In the genomic region with DNA sequence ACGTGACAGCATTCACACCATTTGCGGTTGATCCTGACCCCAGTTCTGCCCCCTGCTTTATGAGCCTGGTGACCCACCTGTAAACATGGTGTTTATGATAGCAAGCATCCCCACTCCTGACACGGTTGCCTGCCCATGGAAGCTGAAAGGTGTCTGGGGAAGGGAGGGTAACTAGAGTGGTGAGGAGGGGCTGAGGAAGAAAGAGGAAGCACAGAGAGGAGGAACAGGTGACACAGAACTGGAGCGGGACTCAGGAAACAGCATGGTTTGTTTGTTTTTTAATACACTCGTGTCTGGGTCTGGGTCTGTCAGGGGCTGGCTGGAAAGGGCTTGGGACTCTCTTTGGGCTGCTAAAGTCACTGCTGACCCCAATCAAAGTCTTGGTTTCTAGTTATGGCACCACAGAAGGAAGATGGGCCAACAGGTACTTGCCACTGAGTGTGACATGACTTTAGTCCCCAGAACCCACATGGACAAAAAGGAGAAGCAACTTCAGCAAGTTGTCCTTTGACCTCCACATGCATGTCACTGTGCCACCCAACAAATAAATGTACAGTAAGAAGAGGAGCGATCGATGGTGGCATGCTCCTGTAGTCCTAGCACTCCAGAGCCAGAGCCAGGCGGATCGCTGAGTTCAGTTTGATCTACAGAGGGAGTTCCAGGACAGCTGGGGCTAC, we compare ENCODE assay signal across 24 mouse cellular contexts. TPM values are rescaled to one million over a fixed set of nuclear protein-coding genes. Genes with fewer than 3 reads are reported as not detected.
DNase-seq lines count a peak whose midpoint lies in the region; ATAC-seq and TF ChIP-seq lines count a peak whose summit lies in the region.
"Had no signal": no experiment of that assay in that cellular context is flagged by ENCODE, and none has a peak within 500 bp of the region (broad histone marks: within the 10 kb centered on the region; RNA-seq: fewer than 3 reads in every experiment).

No protein-coding gene starts in this region.

- no peaks in the 10 kb centered on the region for H3K36me3 ChIP-seq in CH12.LX (replicated peaks in 1 of 2; ENCODE audit: control insufficient read depth in 1 of 2, insufficient read depth in 1 of 2, low read length in 1 of 2)
- no peaks in the 10 kb centered on the region for H3K36me3 ChIP-seq in megakaryocyte, embryonic 14.5 days (replicated peaks; ENCODE audit: low read length)
- H3K36me3 ChIP-seq in forebrain, embryonic 15.5 days: no peaks in the 10 kb centered on the region
- H3K36me3 ChIP-seq: heart, embryonic 13.5 days; hindbrain, embryonic 12.5 days; midbrain, embryonic 15.5 days; neural tube, embryonic 13.5 days had no signal

- no peak overlapping the region for H3K27ac ChIP-seq in CH12.LX (ENCODE audit: insufficient read depth, low read depth)
- no peak overlapping the region for H3K27ac ChIP-seq in forebrain, embryonic 15.5 days (replicated peaks)
- H3K27ac ChIP-seq: heart, embryonic 13.5 days; hindbrain, embryonic 12.5 days; left cerebral cortex, adult 2 months; midbrain, embryonic 15.5 days; neural tube, embryonic 13.5 days had no signal

- no peak for TF ChIP-seq POLR2A in CH12.LX (IDR thresholded peaks at IDR 0.05; ENCODE audit: low read depth, low read length)

- no peaks in the 10 kb centered on the region for H3K27me3 ChIP-seq in CH12.LX (replicated peaks)
- peaks cover 8% of the 10 kb centered on the region for H3K27me3 ChIP-seq in megakaryocyte, embryonic 14.5 days (replicated peaks)
- H3K27me3 ChIP-seq in forebrain, embryonic 15.5 days: no peaks in the 10 kb centered on the region
- H3K27me3 ChIP-seq: heart, embryonic 13.5 days; hindbrain, embryonic 12.5 days; midbrain, embryonic 15.5 days; neural tube, embryonic 13.5 days had no signal

- in situ Hi-C loops in CH12.LX (cut with MboI; ENCODE audit: low pct_ligation_motif_present, low pct_unique_long_range_greater_than_20kb, low sequenced_read_pairs): no loop called here

- no peaks in the 10 kb centered on the region for H3K79me2 ChIP-seq in CH12.LX (replicated peaks; ENCODE audit: control insufficient read depth, extremely low read depth, insufficient read depth, poor library complexity, severe bottlenecking)

- DNase-seq in A20 (ENCODE audit: low read depth, low spot score) (peak; percentile 92), CH12.LX (ENCODE audit: extremely low read depth) (no peak)
- DNase-seq in embryo, embryonic 10 days (ENCODE audit: low spot score): no peak
- no peak for DNase-seq in kidney, postnatal 25 days
- DNase-seq: adrenal gland, postnatal 25 days; cerebellum, adult 11 months; cerebellum, adult 9-11 months; gastrocnemius, postnatal 10 days; heart, adult 18-20 months; heart, postnatal 14 days; kidney, adult 18-20 months; layer of hippocampus, adult 9-11 months; left cerebral cortex, postnatal 4 days had no signal

- peak; percentile 29 for ATAC-seq in granulocyte monocyte progenitor cell, adult 5-6 weeks (replicated peaks; ENCODE audit: poor library complexity, severe bottlenecking)
- no peak for ATAC-seq in forebrain, embryonic 15.5 days (replicated peaks)
- ATAC-seq: inflammation-experienced regulatory T-cells, adult 6 months; midbrain, embryonic 15.5 days had no signal

- no peak for TF ChIP-seq RAD21 in CH12.LX (IDR thresholded peaks at IDR 0.05; ENCODE audit: low read depth, low read length)

- peaks cover 23 to 53% of the 10 kb centered on the region in 2 experiments for H3K4me1 ChIP-seq in CH12.LX (ENCODE audit: control insufficient read depth in 1 of 2, insufficient read depth in 2 of 2)
- H3K4me1 ChIP-seq in megakaryocyte, embryonic 14.5 days: peaks cover 53% of the 10 kb centered on the region
- peaks cover 5% of the 10 kb centered on the region for H3K4me1 ChIP-seq in forebrain, embryonic 15.5 days

- no peaks in the 10 kb centered on the region for H3K9me3 ChIP-seq in CH12.LX (replicated peaks; ENCODE audit: low read length)
- no peaks in the 10 kb centered on the region for H3K9me3 ChIP-seq in megakaryocyte, embryonic 14.5 days
- H3K9me3 ChIP-seq in forebrain, embryonic 15.5 days: no peaks in the 10 kb centered on the region
- H3K9me3 ChIP-seq: heart, embryonic 13.5 days; hindbrain, embryonic 12.5 days; midbrain, embryonic 15.5 days; neural tube, embryonic 13.5 days had no signal

- WGBS in forebrain, embryonic 15.5 days: 84% methylated on average over 9 of the region's 9 CpGs

- H3K4me3 ChIP-seq in CH12.LX (replicated peaks in 1 of 3; ENCODE audit: low read depth in 2 of 3, low read length in 2 of 3, poor library complexity in 1 of 3): no peak overlapping the region
- peak overlapping the region; percentile 4 for H3K4me3 ChIP-seq in megakaryocyte, embryonic 14.5 days (replicated peaks)
- H3K4me3 ChIP-seq in forebrain, embryonic 15.5 days: no peak overlapping the region
- H3K4me3 ChIP-seq: heart, embryonic 13.5 days; hindbrain, embryonic 12.5 days; left cerebral cortex, adult 2 months; midbrain, embryonic 15.5 days; myocyte; neural tube, embryonic 13.5 days had no signal

- no peak for TF ChIP-seq CTCF in CH12.LX (conservative IDR thresholded peaks at IDR 0.05 in 1 of 2, IDR thresholded peaks at IDR 0.05 in 1 of 2; ENCODE audit: low read depth in 2 of 2, low read length in 2 of 2)

- H3K9ac ChIP-seq in CH12.LX (ENCODE audit: insufficient read depth, low read depth): no peak overlapping the region
- no peak overlapping the region for H3K9ac ChIP-seq in forebrain, embryonic 15.5 days (replicated peaks)
- H3K9ac ChIP-seq: heart, embryonic 13.5 days; hindbrain, embryonic 12.5 days; liver, embryonic 14.5 days; midbrain, embryonic 15.5 days; neural tube, embryonic 13.5 days had no signal

- no peak for TF ChIP-seq EP300 in CH12.LX (IDR thresholded peaks at IDR 0.05; ENCODE audit: low read length)

- no peak overlapping the region for H3K4me2 ChIP-seq in CH12.LX (ENCODE audit: insufficient read depth, low read depth, poor library complexity, severe bottlenecking)
- H3K4me2 ChIP-seq in forebrain, embryonic 15.5 days (replicated peaks): no peak overlapping the region
- H3K4me2 ChIP-seq: heart, embryonic 13.5 days; hindbrain, embryonic 12.5 days; midbrain, embryonic 15.5 days; neural tube, embryonic 13.5 days had no signal

- dilution Hi-C loops in CH12.LX (cut with MboI; ENCODE audit: extremely low pct_ligation_motif_present, extremely low pct_unique_long_range_greater_than_20kb, low sequenced_read_pairs): no loop called here

TF ChIP-seq in CH12.LX, 34 proteins besides CTCF, POLR2A, EP300 and RAD21:
- TF ChIP-seq BHLHE40 (IDR thresholded peaks at IDR 0.05; ENCODE audit: low read depth, low read length) (peak; percentile 23; the same call in 1 of the 2 replicates), ZNF384 (IDR thresholded peaks at IDR 0.05; ENCODE audit: low read depth, low read length) (no peak), USF1 (IDR thresholded peaks at IDR 0.05; ENCODE audit: low read depth, low read length) (peak; percentile 43; the same call in 1 of the 2 replicates), MYC (IDR thresholded peaks at IDR 0.05; ENCODE audit: low read depth, low read length) (peak; percentile 45; the same call in 1 of the 2 replicates), TCF12 (IDR thresholded peaks at IDR 0.05; ENCODE audit: low read depth, low read length) (0 out of 2 replicates have a peak, but pooled peaks have one; percentile 28)
TF ChIP-seq in CH12.LX: peak in this region for 4.

RNA-seq across cellular contexts. Expression of a gene that starts 11.9 kb away (rescaled TPM):
- total RNA-seq in CH12.LX (2012; rRNA removed) (27.3 and 39.7 TPM in 2 replicates), CH12.LX (2014; rRNA removed) (53.2 and 67.3 TPM in 2 replicates)
- polyA plus RNA-seq in CH12.LX (2012; ENCODE audit: insufficient read length, low read depth): 87.4 and 92.2 TPM in 2 replicates
- total RNA-seq in granulocyte monocyte progenitor cell, adult 5-6 weeks (2014; fragmentation: Nextera tagmentation): 2.5 and 7.4 TPM in 2 replicates
- total RNA-seq in granulocyte monocyte progenitor cell, adult 5-6 weeks (2017): 1.4 and 2.2 TPM in 2 replicates
- polyA plus RNA-seq in megakaryocyte, embryonic 14.5 days (2012; ENCODE audit: insufficient read depth, low replicate concordance): 17.6 and 46.0 TPM in 2 replicates
- polyA plus RNA-seq in forebrain, embryonic 15.5 days (2015; fragmentation: Nextera tagmentation; extraction: Ambion mirVana): 8.4 and 9.1 TPM in 2 replicates

RNA-seq across cellular contexts. Expression of a gene that starts 27.9 kb away (rescaled TPM):
- total RNA-seq in CH12.LX (2012; rRNA removed) (259 and 305 TPM in 2 replicates), CH12.LX (2014; rRNA removed) (282 and 294 TPM in 2 replicates)
- 313 and 332 TPM in 2 replicates for polyA plus RNA-seq in CH12.LX (2012; ENCODE audit: insufficient read length, low read depth)
- total RNA-seq in granulocyte monocyte progenitor cell, adult 5-6 weeks (2014; fragmentation: Nextera tagmentation): 200 and 228 TPM in 2 replicates
- 271 and 288 TPM in 2 replicates for total RNA-seq in granulocyte monocyte progenitor cell, adult 5-6 weeks (2017)
- 10.9 and 16.7 TPM in 2 replicates for polyA plus RNA-seq in megakaryocyte, embryonic 14.5 days (2012; ENCODE audit: insufficient read depth, low replicate concordance)
- 69.7 and 79.8 TPM in 2 replicates for polyA plus RNA-seq in forebrain, embryonic 15.5 days (2015; fragmentation: Nextera tagmentation; extraction: Ambion mirVana)

RNA-seq across cellular contexts. Expression of a gene that starts 48.0 kb away (rescaled TPM):
- 15.6 and 18.4 TPM in 2 replicates for total RNA-seq in CH12.LX (2012; rRNA removed)
- 11.6 and 13.4 TPM in 2 replicates for total RNA-seq in CH12.LX (2014; rRNA removed)
- 25.3 and 32.8 TPM in 2 replicates for polyA plus RNA-seq in CH12.LX (2012; ENCODE audit: insufficient read length, low read depth)
- total RNA-seq in granulocyte monocyte progenitor cell, adult 5-6 weeks (2014; fragmentation: Nextera tagmentation): 30.1 and 40.2 TPM in 2 replicates
- 20.2 and 48.9 TPM in 2 replicates for total RNA-seq in granulocyte monocyte progenitor cell, adult 5-6 weeks (2017)
- polyA plus RNA-seq in megakaryocyte, embryonic 14.5 days (2012; ENCODE audit: insufficient read depth, low replicate concordance): 36.8 and 115 TPM in 2 replicates
- polyA plus RNA-seq in forebrain, embryonic 15.5 days (2015; fragmentation: Nextera tagmentation; extraction: Ambion mirVana): 14.4 and 20.7 TPM in 2 replicates
